Mouse (Mus musculus): ENCODE measurements around the gene Cdk5. TPM values are rescaled to one million over a fixed set of nuclear protein-coding genes. Genes with fewer than 3 reads are reported as not detected.

Gene Cdk5
- 64.1 and 76.9 TPM in 2 replicates for polyA plus RNA-seq (2016; fragmentation: Nextera tagmentation; extraction: Ambion mirVana)

DNA sequence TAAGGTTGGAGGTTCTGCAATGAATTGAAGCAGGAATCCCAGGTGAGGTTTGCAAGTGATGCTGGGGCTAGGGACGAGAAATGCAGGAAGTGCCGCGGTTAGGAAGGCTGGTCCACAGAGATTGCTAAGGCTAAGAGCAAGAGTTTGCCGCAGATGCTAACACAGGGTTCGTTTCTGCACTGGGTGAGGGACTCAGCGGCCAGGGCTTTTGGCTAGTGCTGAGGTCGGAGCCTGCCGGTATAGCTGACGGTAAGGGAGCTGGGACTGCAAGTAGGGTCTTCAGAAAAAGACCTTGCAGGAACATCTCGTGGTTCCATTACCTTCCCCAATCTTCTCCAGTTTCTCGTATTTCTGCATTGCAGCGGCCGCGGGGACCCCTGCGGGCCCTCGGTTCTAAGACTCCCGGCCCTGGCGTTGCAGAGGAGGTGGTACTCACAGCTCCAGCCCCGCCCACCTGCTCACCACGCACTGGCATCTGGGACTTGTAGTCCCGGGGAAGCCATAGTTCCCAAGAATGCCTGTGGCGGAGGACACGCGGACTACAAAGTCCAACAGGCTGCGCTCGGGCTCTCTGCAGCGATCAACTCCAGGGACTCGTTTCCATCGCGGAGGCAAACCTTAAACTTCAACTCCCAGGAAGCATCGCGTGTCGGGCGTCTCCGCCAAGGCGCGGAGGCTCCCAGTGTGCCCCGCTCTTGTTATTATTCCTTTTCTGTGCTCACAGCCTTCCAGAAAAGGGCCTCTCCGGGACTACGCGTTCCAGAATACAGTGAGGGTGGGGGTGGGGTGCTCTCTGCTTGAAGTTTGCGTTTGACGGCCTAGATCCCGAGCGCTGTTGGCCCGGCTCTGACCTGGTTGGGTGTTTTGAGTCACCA, at the start of gene Cdk5, which contains the start of gene Slc4a2:
Cdk5 (minus strand) TSS at position 402 of the 875 bp plus-strand sequence.
Slc4a2 (plus strand) TSS at position 709 of the 875 bp plus-strand sequence.
- peak within 1 kb of the TSS; percentile 75 for H3K9ac ChIP-seq (replicated peaks)
- under 1% methylated on average over 46 of the region's 46 CpGs for WGBS
- H3K27me3 ChIP-seq = peaks cover 17% of the 10 kb centered on the region
- ATAC-seq (ENCODE audit: low FRiP score, low read depth) = peak; percentile 92
- no peaks in the 10 kb centered on the region for H3K9me3 ChIP-seq
- H3K27ac ChIP-seq (replicated peaks) = peak within 1 kb of the TSS; percentile 91
- peak within 1 kb of the TSS; percentile 85 for H3K4me2 ChIP-seq (replicated peaks)
- H3K36me3 ChIP-seq = peaks cover 26% of the 10 kb centered on the region
- peaks cover 50% of the 10 kb centered on the region for H3K4me1 ChIP-seq
- peak within 1 kb of the TSS; percentile 62 for H3K4me3 ChIP-seq

DNA sequence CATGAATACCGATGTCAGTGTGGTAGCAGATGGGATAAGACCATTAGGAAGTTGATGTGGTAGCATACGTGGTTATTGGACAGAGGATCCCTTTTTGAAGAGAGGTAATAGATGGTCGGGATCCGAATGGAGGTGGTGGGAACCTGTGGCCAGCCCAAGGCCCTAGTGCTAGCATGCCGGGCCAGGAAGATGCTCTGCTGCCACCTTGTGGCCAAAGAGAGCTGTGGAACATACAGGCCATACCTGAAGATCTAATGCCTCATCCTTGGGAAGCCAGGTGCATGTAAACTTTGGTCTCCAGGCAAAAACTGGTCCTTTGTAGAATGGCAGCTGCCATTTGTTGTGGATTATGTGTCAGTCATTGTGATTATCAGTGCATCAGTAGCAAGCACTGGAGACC, 47.3 kb upstream of the Cdk5 start:
- Histone ChIP-seq H3K9ac (replicated peaks) (no peak overlapping the region), H3K9me3 (no peaks in the 10 kb centered on the region), H3K27me3 (peaks cover 38% of the 10 kb centered on the region), H3K4me2 (replicated peaks) (no peak overlapping the region), H3K27ac (replicated peaks) (no peak overlapping the region), H3K4me1 (peaks cover 46% of the 10 kb centered on the region), H3K4me3 (no peak overlapping the region), H3K36me3 (no peaks in the 10 kb centered on the region; the same call in 1 of the 2 replicates)
- WGBS = 15% methylated on average over 5 of the region's 5 CpGs
- peak; percentile 57; the same call in 1 of the 2 replicates for ATAC-seq (ENCODE audit: low FRiP score, low read depth)

DNA sequence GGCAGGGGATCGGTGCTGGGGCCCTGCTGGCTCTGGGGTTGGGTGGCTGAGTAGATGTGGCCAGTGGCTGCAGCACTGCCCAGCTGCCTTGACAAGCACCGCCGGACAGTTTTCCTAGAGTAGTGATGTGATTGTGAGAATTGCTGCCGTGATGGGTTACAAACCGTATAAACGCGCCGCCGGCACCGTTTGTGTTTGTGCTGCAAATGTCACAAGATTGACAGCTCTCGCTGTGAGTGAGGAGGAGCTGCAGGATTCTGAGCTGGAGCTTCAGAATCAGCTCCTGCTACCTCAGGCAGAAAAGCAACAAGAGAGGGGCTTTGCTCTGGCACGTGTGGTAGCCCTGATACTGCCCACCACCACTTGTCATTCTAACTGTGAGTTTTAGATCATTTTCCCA, 43.4 kb upstream of the Cdk5 start:
- WGBS = 32% methylated on average over 12 of the region's 12 CpGs
- H3K4me3 ChIP-seq = no peak overlapping the region
- H3K4me1 ChIP-seq = peaks cover 25% of the 10 kb centered on the region
- H3K9me3 ChIP-seq = no peaks in the 10 kb centered on the region
- no peak for ATAC-seq (ENCODE audit: low FRiP score, low read depth)
- 0 out of 2 replicates have a peak overlapping the region, but pooled peaks have one; percentile 46 for H3K27ac ChIP-seq (replicated peaks)
- H3K27me3 ChIP-seq = peaks cover under 1% of the 10 kb centered on the region
- H3K36me3 ChIP-seq = no peaks in the 10 kb centered on the region; the same call in 1 of the 2 replicates
- 0 out of 2 replicates have a peak overlapping the region, but pooled peaks have one; percentile 15 for H3K9ac ChIP-seq (replicated peaks)
- 0 out of 2 replicates have a peak overlapping the region, but pooled peaks have one; percentile 17 for H3K4me2 ChIP-seq (replicated peaks)

DNA sequence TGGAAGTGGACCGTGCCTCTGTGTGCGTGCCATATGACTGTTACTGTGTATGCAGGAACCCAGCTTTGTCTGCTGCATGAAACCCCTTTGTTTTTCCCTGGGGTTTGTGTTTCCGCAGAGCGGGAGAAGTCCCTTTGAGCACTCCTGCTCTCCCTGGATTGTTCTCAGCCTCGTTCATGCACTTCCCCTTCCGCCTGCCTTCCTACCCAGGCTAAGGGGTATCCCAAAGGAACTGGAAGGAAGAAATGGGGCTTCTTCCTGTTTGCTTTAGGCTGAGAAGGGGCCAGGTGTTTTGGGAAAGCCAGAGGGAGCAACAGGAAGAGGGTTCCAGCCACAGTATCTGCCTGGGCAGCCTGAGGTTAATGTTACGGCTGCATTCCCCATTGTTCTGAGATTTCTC, 32.3 kb upstream of the Cdk5 start:
- peaks cover 23% of the 10 kb centered on the region for H3K36me3 ChIP-seq
- H3K9me3 ChIP-seq = no peaks in the 10 kb centered on the region
- ATAC-seq (ENCODE audit: low FRiP score, low read depth) = no peak
- H3K27ac ChIP-seq (replicated peaks) = 0 out of 2 replicates have a peak overlapping the region, but pooled peaks have one; percentile 96
- no peaks in the 10 kb centered on the region for H3K27me3 ChIP-seq
- peaks cover 46% of the 10 kb centered on the region for H3K4me1 ChIP-seq
- H3K4me3 ChIP-seq = no peak overlapping the region
- peak overlapping the region; percentile 25 for H3K9ac ChIP-seq (replicated peaks)
- H3K4me2 ChIP-seq (replicated peaks) = peak overlapping the region; percentile 99
- WGBS = 69% methylated on average over 7 of the region's 7 CpGs

GRCm38 (mm10) chr5:24455076-24455475, 31.7 kb upstream of the Cdk5 start:
- peaks cover 46% of the 10 kb centered on the region for H3K4me1 ChIP-seq
- peaks cover 20% of the 10 kb centered on the region for H3K36me3 ChIP-seq
- H3K9ac ChIP-seq (replicated peaks) = peak overlapping the region; percentile 25
- 73% methylated on average over 3 of the region's 3 CpGs for WGBS
- peak overlapping the region; percentile 13; the same call in 1 of the 2 replicates for H3K4me3 ChIP-seq
- H3K9me3 ChIP-seq = no peaks in the 10 kb centered on the region
- H3K27me3 ChIP-seq = 0 out of 2 replicates have a peak, but pooled peaks cover 2% of the 10 kb centered on the region
- ATAC-seq (ENCODE audit: low FRiP score, low read depth) = no peak
- peak overlapping the region; percentile 96; the same call in 1 of the 2 replicates for H3K27ac ChIP-seq (replicated peaks)
- peak overlapping the region; percentile 99 for H3K4me2 ChIP-seq (replicated peaks)

GRCm38 (mm10) chr5:24453985-24454303, 30.6 kb upstream of the Cdk5 start:
- H3K4me1 ChIP-seq = peaks cover 46% of the 10 kb centered on the region
- peak overlapping the region; percentile 96 for H3K4me3 ChIP-seq
- H3K9ac ChIP-seq (replicated peaks) = peak overlapping the region; percentile 97
- 13% methylated on average over 2 of the region's 2 CpGs for WGBS
- no peaks in the 10 kb centered on the region for H3K9me3 ChIP-seq
- peaks cover 18% of the 10 kb centered on the region for H3K36me3 ChIP-seq
- ATAC-seq (ENCODE audit: low FRiP score, low read depth) = no peak
- peaks cover 5% of the 10 kb centered on the region; the same call in 1 of the 2 replicates for H3K27me3 ChIP-seq
- peak overlapping the region; percentile 99 for H3K4me2 ChIP-seq (replicated peaks)
- peak overlapping the region; percentile 96 for H3K27ac ChIP-seq (replicated peaks)

GRCm38 (mm10) chr5:24453283-24453984, 30.1 kb upstream of the Cdk5 start:
- Histone ChIP-seq H3K9me3 (no peaks in the 10 kb centered on the region), H3K4me2 (replicated peaks) (peak overlapping the region; percentile 99), H3K4me3 (peak overlapping the region; percentile 96), H3K27ac (replicated peaks) (peak overlapping the region; percentile 96), H3K4me1 (peaks cover 46% of the 10 kb centered on the region), H3K36me3 (peaks cover 18% of the 10 kb centered on the region), H3K27me3 (peaks cover 9% of the 10 kb centered on the region; the same call in 1 of the 2 replicates), H3K9ac (replicated peaks) (peak overlapping the region; percentile 97)
- ATAC-seq (ENCODE audit: low FRiP score, low read depth) = 0 out of 2 replicates have a peak, but pooled peaks have one; percentile 17
- WGBS = 6% methylated on average over 5 of the region's 5 CpGs

GRCm38 (mm10) chr5:24452691-24453233, 29.4 kb upstream of the Cdk5 start:
- Histone ChIP-seq H3K4me2 (replicated peaks) (peak overlapping the region; percentile 99), H3K4me3 (peak overlapping the region; percentile 96), H3K27ac (replicated peaks) (peak overlapping the region; percentile 96), H3K9ac (replicated peaks) (peak overlapping the region; percentile 97), H3K4me1 (peaks cover 51% of the 10 kb centered on the region), H3K27me3 (peaks cover 9% of the 10 kb centered on the region; the same call in 1 of the 2 replicates), H3K9me3 (no peaks in the 10 kb centered on the region), H3K36me3 (peaks cover 13% of the 10 kb centered on the region)
- peak; percentile 19; the same call in 1 of the 2 replicates for ATAC-seq (ENCODE audit: low FRiP score, low read depth)
- under 1% methylated on average over 29 of the region's 29 CpGs for WGBS

DNA sequence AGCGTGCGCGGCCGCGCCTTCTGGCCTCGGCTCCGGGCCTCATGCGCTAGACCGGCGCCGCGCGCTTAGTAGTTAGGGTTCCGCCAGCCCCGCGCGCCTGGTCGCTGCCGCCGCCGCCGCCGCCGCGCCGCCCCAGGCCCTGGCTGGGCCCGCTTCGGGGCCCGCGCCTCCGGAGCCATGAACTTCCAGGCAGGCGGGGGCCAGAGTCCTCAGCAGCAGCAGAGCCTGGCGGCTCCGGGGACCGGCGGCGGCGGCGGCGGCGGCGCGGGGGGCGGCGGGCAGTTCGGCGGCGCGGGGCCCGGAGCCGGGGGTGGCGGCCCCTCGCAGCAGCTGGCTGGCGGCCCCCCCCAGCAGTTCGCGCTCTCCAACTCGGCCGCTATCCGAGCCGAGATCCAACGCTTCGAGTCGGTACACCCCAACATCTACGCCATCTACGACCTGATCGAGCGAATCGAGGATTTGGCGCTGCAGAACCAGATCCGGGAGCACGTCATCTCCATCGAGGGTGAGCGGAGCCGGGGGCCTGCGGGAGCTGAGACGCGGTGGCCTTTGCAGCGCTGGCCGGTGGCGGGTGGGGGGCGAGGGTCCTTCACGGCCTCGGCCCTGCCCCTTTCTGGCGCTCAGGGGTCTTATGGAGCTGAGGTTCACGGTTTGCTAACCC, 28.8 kb upstream of the Cdk5 start, which contains the start of gene Agap3:
Agap3 (plus strand) TSS at position 148 of the 661 bp plus-strand sequence.
- H3K36me3 ChIP-seq = 0 out of 2 replicates have a peak, but pooled peaks cover 7% of the 10 kb centered on the region
- no peaks in the 10 kb centered on the region for H3K9me3 ChIP-seq
- peak within 1 kb of the TSS; percentile 99 for H3K4me2 ChIP-seq (replicated peaks)
- H3K4me1 ChIP-seq = peaks cover 56% of the 10 kb centered on the region
- peak within 1 kb of the TSS; percentile 96 for H3K4me3 ChIP-seq
- H3K27ac ChIP-seq (replicated peaks) = peak within 1 kb of the TSS; percentile 96
- WGBS = under 1% methylated on average over 54 of the region's 85 CpGs
- H3K9ac ChIP-seq (replicated peaks) = peak within 1 kb of the TSS; percentile 97
- peak; percentile 4; the same call in 1 of the 2 replicates for ATAC-seq (ENCODE audit: low FRiP score, low read depth)
- peaks cover 9% of the 10 kb centered on the region; the same call in 1 of the 2 replicates for H3K27me3 ChIP-seq

DNA sequence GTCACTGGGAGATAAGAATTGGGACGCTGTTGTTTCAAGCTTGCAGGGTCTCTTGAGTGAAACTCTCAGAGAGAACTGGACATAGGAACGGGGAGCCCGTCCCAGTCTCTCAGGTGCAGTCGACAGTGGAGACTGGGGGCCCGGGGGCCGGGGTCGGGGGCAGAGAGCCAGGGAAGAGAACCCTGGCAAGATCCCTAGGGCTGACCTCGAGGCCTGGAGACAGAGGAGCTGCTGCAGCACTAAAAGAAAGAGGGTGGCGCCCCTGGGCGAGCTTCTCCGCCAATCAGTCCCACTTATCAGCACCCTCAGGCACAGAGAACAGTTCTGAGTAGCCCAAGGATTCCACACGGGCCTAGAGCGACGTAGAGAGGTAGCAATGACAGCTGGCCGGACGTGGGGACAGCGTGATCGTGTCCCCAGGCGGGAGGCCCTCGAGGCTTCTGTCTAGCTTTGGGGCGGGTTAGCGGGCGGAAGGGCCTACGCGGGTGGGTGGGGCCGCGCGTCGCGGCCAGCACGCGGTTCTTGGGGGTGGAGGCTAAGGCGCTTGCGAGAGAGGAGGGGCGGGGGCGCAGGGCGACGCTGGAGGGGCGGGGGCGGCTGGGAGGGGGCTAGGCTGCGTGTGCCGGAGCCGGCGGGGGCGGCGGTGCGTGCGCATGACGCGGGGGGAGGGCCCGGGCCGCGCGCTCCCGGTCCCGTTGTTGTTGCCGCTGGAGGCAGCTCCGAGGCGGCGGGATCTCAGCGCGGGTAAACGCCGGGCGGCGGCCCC, 28.1 kb upstream of the Cdk5 start:
- Histone ChIP-seq H3K9ac (replicated peaks) (peak overlapping the region; percentile 97), H3K4me2 (replicated peaks) (peak overlapping the region; percentile 99), H3K4me1 (peaks cover 61% of the 10 kb centered on the region), H3K27me3 (peaks cover 9% of the 10 kb centered on the region; the same call in 1 of the 2 replicates), H3K9me3 (no peaks in the 10 kb centered on the region), H3K27ac (replicated peaks) (peak overlapping the region; percentile 96), H3K36me3 (0 out of 2 replicates have a peak, but pooled peaks cover 5% of the 10 kb centered on the region), H3K4me3 (peak overlapping the region; percentile 96)
- 3% methylated on average over 45 of the region's 66 CpGs for WGBS
- ATAC-seq (ENCODE audit: low FRiP score, low read depth) = peak; percentile 78
